Mouse (Mus musculus) liver, embryonic 16.5 days (tissue): ENCODE results near the gene Agxt2. TPM values are rescaled to one million over a fixed set of nuclear protein-coding genes. Genes with fewer than 3 reads are reported as not detected.

Experiments
- ATAC-seq: fragments of 200-750 bp; cut with Nextera tagmentation; 2 replicates; pipeline ENCODE4 v1.8.0; 2017; ENCODE audit warnings: low read depth, mild to moderate bottlenecking, moderate number of reproducible peaks, moderate library complexity
- H3K27ac ChIP-seq: fragments of 300-500 bp; sonication (generic); 2 replicates; pipeline ENCODE4 v1.5.1; 2014; ENCODE audit warnings: mild to moderate bottlenecking, low read length
- H3K27me3 ChIP-seq: fragments of 300-500 bp; sonication (generic); 2 replicates; pipeline ENCODE4 v1.6.1; 2014; ENCODE audit warnings: low read depth, low read length, mixed read lengths; ENCODE audit not compliant: control insufficient read depth, insufficient read depth
- H3K36me3 ChIP-seq: fragments of 300-500 bp; sonication (generic); 2 replicates; pipeline ENCODE4 v1.6.1; 2014; ENCODE audit warnings: mild to moderate bottlenecking; ENCODE audit not compliant: control insufficient read depth, insufficient read depth
- H3K4me1 ChIP-seq: fragments of 300-500 bp; sonication (generic); 2 replicates; pipeline ENCODE4 v1.6.1; 2014; ENCODE audit warnings: low read depth, low read length, mixed read lengths; ENCODE audit not compliant: control insufficient read depth
- H3K4me2 ChIP-seq: fragments of 300-500 bp; sonication (generic); 2 replicates; pipeline ENCODE4 v1.6.1; 2014; ENCODE audit warnings: low read depth, low read length, mixed read lengths
- H3K4me3 ChIP-seq: fragments of 300-500 bp; sonication (generic); 2 replicates; pipeline ENCODE4 v1.5.1; 2014; ENCODE audit warnings: low read depth, mild to moderate bottlenecking, low read length
- H3K9ac ChIP-seq: fragments of 300-500 bp; sonication (generic); 2 replicates; pipeline ENCODE4 v1.6.1; 2014; ENCODE audit warnings: low read depth, low read length
- H3K9me3 ChIP-seq: fragments of 300-500 bp; sonication (generic); replicated peaks from 2 replicates; pipeline ENCODE4 v1.6.1; 2016; ENCODE audit warnings: low read length; ENCODE audit not compliant: control insufficient read depth
- WGBS: fragments of 180-500 bp; shearing (Covaris S2); extraction: QIAGEN DNeasy Blood & Tissue Kit; methylation state at CpG from one replicate; pipeline ENCODE4 v1.1.7; 2014; ENCODE audit not compliant: insufficient replicate concordance; 5-methylcytosine and 5-hydroxymethylcytosine counted together
- polyA plus RNA-seq: library from polyadenylated mRNA; unstranded; fragments of >200 nt; fragmentation: Nextera tagmentation; extraction: Ambion mirVana; gene quantifications from 2 replicates; pipeline ENCODE4 v1.2.1, GENCODE M21; 2015

Gene Agxt2
- polyA plus RNA-seq = 14.5 and 15.3 TPM in 2 replicates

GRCm38 (mm10) chr15:10358039-10358948 is at the start of gene Agxt2:
Gene Agxt2, plus strand, starts transcription at chr15:10358532.
- peak; percentile 82 for ATAC-seq
- Histone ChIP-seq H3K4me2 (peak within 1 kb of the TSS; percentile 30; the same call in 1 of the 2 replicates), H3K36me3 (no peaks in the 10 kb centered on the region), H3K9me3 (no peaks in the 10 kb centered on the region), H3K4me1 (no peaks in the 10 kb centered on the region), H3K27ac (peak within 1 kb of the TSS; percentile 69), H3K4me3 (peak within 1 kb of the TSS; percentile 48), H3K27me3 (no peaks in the 10 kb centered on the region), H3K9ac (no peak within 1 kb of the TSS)
- 44% methylated on average over 9 of the region's 9 CpGs for WGBS

DNA sequence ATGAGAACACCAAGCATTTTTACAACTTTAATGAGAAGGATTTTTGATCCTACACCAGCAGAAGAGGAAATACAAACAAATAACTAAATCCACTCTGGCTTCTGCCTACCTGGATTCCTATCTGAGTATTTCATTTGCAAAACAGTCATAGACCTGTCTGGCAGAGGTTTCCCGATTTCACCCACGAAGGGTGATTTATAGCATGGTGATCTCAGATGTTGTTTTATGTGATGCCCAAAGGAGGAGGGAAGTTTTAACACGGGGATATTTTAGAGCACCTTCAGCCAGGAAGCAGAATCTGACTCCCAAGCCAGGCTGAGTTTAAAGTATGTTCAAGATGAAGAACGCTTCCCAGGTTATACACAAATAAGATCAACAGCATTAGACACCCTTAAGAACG is 46.5 kb upstream of the Agxt2 start:
- no peak overlapping the region for H3K27ac ChIP-seq
- no peak for ATAC-seq

GRCm38 (mm10) chr15:10313522-10314455 is 44.5 kb upstream of the Agxt2 start:
- no peaks in the 10 kb centered on the region for H3K36me3 ChIP-seq
- H3K4me2 ChIP-seq = no peak overlapping the region
- no peaks in the 10 kb centered on the region for H3K27me3 ChIP-seq
- no peak overlapping the region for H3K4me3 ChIP-seq
- H3K9me3 ChIP-seq = no peaks in the 10 kb centered on the region
- WGBS = 43% methylated on average over 7 of the region's 7 CpGs
- H3K4me1 ChIP-seq = no peaks in the 10 kb centered on the region
- H3K9ac ChIP-seq = no peak overlapping the region
- ATAC-seq = no peak
- H3K27ac ChIP-seq = no peak overlapping the region

More for the DNA sequence above, 46.5 kb upstream of the Agxt2 start:
- H3K4me3 ChIP-seq = no peak overlapping the region
- no peaks in the 10 kb centered on the region for H3K4me1 ChIP-seq
- 56% methylated on average over 5 of the region's 5 CpGs for WGBS
- no peak overlapping the region for H3K4me2 ChIP-seq
- no peak overlapping the region for H3K9ac ChIP-seq
- H3K36me3 ChIP-seq = no peaks in the 10 kb centered on the region
- H3K27me3 ChIP-seq = no peaks in the 10 kb centered on the region
- no peaks in the 10 kb centered on the region for H3K9me3 ChIP-seq

GRCm38 (mm10) chr15:10325080-10325479 is 33.3 kb upstream of the Agxt2 start, which contains the start of gene Gm21973:
Gene Gm21973, plus strand, starts transcription at chr15:10325380.
- H3K4me3 ChIP-seq = no peak within 1 kb of the TSS
- no peak for ATAC-seq
- H3K9me3 ChIP-seq = no peaks in the 10 kb centered on the region
- no peaks in the 10 kb centered on the region for H3K4me1 ChIP-seq
- no peak within 1 kb of the TSS for H3K9ac ChIP-seq
- 77% methylated on average over 2 of the region's 2 CpGs for WGBS
- no peak within 1 kb of the TSS for H3K4me2 ChIP-seq
- H3K27ac ChIP-seq = no peak within 1 kb of the TSS
- H3K27me3 ChIP-seq = no peaks in the 10 kb centered on the region
- no peaks in the 10 kb centered on the region for H3K36me3 ChIP-seq

GRCm38 (mm10) chr15:10330626-10331025 is 27.7 kb upstream of the Agxt2 start:
- 66% methylated on average over 3 of the region's 3 CpGs for WGBS
- no peak for ATAC-seq
- H3K27me3 ChIP-seq = no peaks in the 10 kb centered on the region

GRCm38 (mm10) chr15:10332566-10332965 is 25.8 kb upstream of the Agxt2 start:
- Histone ChIP-seq H3K4me1 (no peaks in the 10 kb centered on the region), H3K4me2 (no peak overlapping the region), H3K27ac (no peak overlapping the region), H3K9me3 (no peaks in the 10 kb centered on the region), H3K36me3 (no peaks in the 10 kb centered on the region), H3K9ac (no peak overlapping the region), H3K4me3 (no peak overlapping the region), H3K27me3 (no peaks in the 10 kb centered on the region)
- 79% methylated on average over 1 of the region's 1 CpGs for WGBS
- no peak for ATAC-seq

More at GRCm38 (mm10) chr15:10330626-10331025, 27.7 kb upstream of the Agxt2 start:
- no peaks in the 10 kb centered on the region for H3K9me3 ChIP-seq
- H3K4me3 ChIP-seq = no peak overlapping the region
- H3K4me1 ChIP-seq = no peaks in the 10 kb centered on the region
- H3K4me2 ChIP-seq = no peak overlapping the region
- H3K27ac ChIP-seq = no peak overlapping the region
- H3K9ac ChIP-seq = no peak overlapping the region
- H3K36me3 ChIP-seq = no peaks in the 10 kb centered on the region

- Histone ChIP-seq H3K9ac (no peak overlapping the region), H3K27me3 (no peaks in the 10 kb centered on the region), H3K4me2 (no peak overlapping the region), H3K9me3 (no peaks in the 10 kb centered on the region), H3K36me3 (no peaks in the 10 kb centered on the region), H3K4me3 (no peak overlapping the region), H3K4me1 (no peaks in the 10 kb centered on the region), H3K27ac (no peak overlapping the region)
- WGBS = 63% methylated on average over 3 of the region's 3 CpGs
- no peak for ATAC-seq
These were observed 19.7 kb upstream of the Agxt2 start for GRCm38 (mm10) chr15:10338606-10339005.

DNA sequence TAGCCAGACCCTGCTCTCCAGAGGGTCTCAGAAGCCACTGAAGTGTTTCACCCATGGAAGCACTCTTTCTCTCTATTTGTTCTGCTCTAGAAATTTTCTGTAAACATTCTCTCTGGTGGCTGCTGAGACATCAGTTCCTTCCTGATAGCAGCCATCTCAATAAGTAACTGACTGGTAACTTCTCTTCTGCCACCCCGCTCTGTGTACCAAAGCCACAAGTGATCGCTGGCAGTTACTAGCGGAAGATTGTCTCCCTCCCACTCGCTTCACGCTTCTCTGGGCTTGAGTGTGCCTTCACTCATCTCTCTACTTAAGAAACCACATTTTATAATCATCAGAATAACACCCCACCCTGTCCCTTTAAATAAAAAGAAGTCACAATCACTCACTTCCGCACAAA is 11.3 kb upstream of the Agxt2 start:
- 61% methylated on average over 6 of the region's 6 CpGs for WGBS
- H3K27ac ChIP-seq = no peak overlapping the region
- H3K36me3 ChIP-seq = no peaks in the 10 kb centered on the region
- no peak overlapping the region for H3K4me3 ChIP-seq
- H3K9ac ChIP-seq = no peak overlapping the region
- no peak overlapping the region for H3K4me2 ChIP-seq
- H3K4me1 ChIP-seq = no peaks in the 10 kb centered on the region
- H3K27me3 ChIP-seq = no peaks in the 10 kb centered on the region
- no peak for ATAC-seq
- H3K9me3 ChIP-seq = no peaks in the 10 kb centered on the region
